9 mouse cellular contexts compared by ENCODE assay signal in the genomic region with DNA sequence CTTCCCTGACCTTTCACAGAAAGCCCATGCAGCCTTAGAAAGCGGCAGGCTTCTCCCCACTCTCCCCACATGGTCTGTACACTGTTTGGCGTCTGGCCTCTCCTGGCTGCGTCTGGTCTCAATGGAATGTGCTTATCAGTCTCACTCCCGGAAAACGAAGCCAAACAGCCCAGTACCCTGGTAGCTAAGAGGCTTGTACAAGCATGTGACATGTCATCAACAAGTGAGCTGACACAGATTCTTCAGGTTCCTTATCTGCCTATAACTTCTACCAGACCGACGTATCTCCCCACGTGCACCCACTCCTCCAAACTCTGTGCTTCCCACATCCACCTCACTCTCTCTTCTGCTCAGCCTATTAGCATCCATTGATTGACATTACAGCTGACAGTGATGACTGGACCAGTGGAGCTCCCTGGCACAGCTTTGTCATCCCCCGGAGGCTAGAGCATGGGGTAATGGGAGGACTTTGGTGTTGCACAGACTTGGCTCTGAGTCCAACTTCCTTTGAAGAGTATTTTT. TPM values are rescaled to one million over a fixed set of nuclear protein-coding genes. Genes with fewer than 3 reads are reported as not detected.
DNase-seq lines count a peak whose midpoint lies in the region; ATAC-seq and TF ChIP-seq lines count a peak whose summit lies in the region.
"Had no signal": no experiment of that assay in that cellular context is flagged by ENCODE, and none has a peak within 500 bp of the region (broad histone marks: within the 10 kb centered on the region; RNA-seq: fewer than 3 reads in every experiment).

No protein-coding gene starts in this region.

- no peaks in the 10 kb centered on the region for H3K9me3 ChIP-seq in intestine, postnatal 0 days (ENCODE audit: control insufficient read depth)
- no peaks in the 10 kb centered on the region for H3K9me3 ChIP-seq in lung, embryonic 15.5 days
- 0 out of 2 replicates have a peak, but pooled peaks cover 3% of the 10 kb centered on the region for H3K9me3 ChIP-seq in hindbrain, embryonic 13.5 days
- H3K9me3 ChIP-seq: midbrain, embryonic 12.5 days had no signal

- intact Hi-C loops in gastrocnemius, adult 2 months (cut with DNase I) = no loop called here
- intact Hi-C loops in left cerebral cortex, postnatal 36 days (cut with DNase I) = no loop called here
- intact Hi-C loops in left cerebral cortex, postnatal 25 days (cut with DNase I) = loop anchor here (10.0 kb wide), 1 partner anchor 459 kb away; no protein-coding TSS in a partner anchor

- WGBS in intestine, postnatal 0 days = 16% methylated on average over 9 of the region's 9 CpGs
- WGBS in lung, embryonic 15.5 days = 4% methylated on average over 9 of the region's 9 CpGs
- 54% methylated on average over 9 of the region's 9 CpGs for WGBS in hindbrain, embryonic 13.5 days

- peak; percentile 74 for DNase-seq in NIH3T3 (ENCODE audit: low read depth)
- DNase-seq in gastrocnemius, adult 2 months = peak; percentile 59
- DNase-seq in left cerebral cortex, postnatal 36 days (ENCODE audit: low spot score in 2 of 2) = no peak
- DNase-seq in left cerebral cortex, postnatal 25 days (ENCODE audit: low spot score in 2 of 2) = no peak

- 0 out of 2 replicates have a peak overlapping the region, but pooled peaks have one; percentile 13 for H3K4me2 ChIP-seq in intestine, postnatal 0 days (replicated peaks; ENCODE audit: low read depth)
- peak overlapping the region; percentile 14; the same call in 1 of the 2 replicates for H3K4me2 ChIP-seq in lung, embryonic 15.5 days
- no peak overlapping the region for H3K4me2 ChIP-seq in hindbrain, embryonic 13.5 days
- H3K4me2 ChIP-seq: midbrain, embryonic 12.5 days had no signal

- no peaks in the 10 kb centered on the region for H3K27me3 ChIP-seq in intestine, postnatal 0 days (replicated peaks; ENCODE audit: control insufficient read depth, insufficient read depth, low read length)
- H3K27me3 ChIP-seq in lung, embryonic 15.5 days = no peaks in the 10 kb centered on the region
- H3K27me3 ChIP-seq in hindbrain, embryonic 13.5 days = no peaks in the 10 kb centered on the region
- H3K27me3 ChIP-seq: midbrain, embryonic 12.5 days had no signal

- TF ChIP-seq CTCF in gastrocnemius, adult 2 months (IDR thresholded peaks at IDR 0.05) = no peak
- TF ChIP-seq CTCF in intestine, postnatal 0 days (IDR thresholded peaks at IDR 0.05; ENCODE audit: low read depth) = no peak

- 0 out of 2 replicates have a peak overlapping the region, but pooled peaks have one; percentile 6 for H3K27ac ChIP-seq in gastrocnemius, adult 2 months
- H3K27ac ChIP-seq in intestine, postnatal 0 days (ENCODE audit: low read depth, low read length) = no peak overlapping the region
- H3K27ac ChIP-seq in lung, embryonic 15.5 days = peak overlapping the region; percentile 63
- H3K27ac ChIP-seq in hindbrain, embryonic 13.5 days = no peak overlapping the region
- H3K27ac ChIP-seq: midbrain, embryonic 12.5 days had no signal

- H3K4me1 ChIP-seq in intestine, postnatal 0 days (replicated peaks; ENCODE audit: control insufficient read depth, insufficient read depth, low read length) = no peaks in the 10 kb centered on the region; the same call in 1 of the 2 replicates
- peaks cover 26% of the 10 kb centered on the region for H3K4me1 ChIP-seq in lung, embryonic 15.5 days
- H3K4me1 ChIP-seq in hindbrain, embryonic 13.5 days (replicated peaks) = 0 out of 2 replicates have a peak, but pooled peaks cover 12% of the 10 kb centered on the region

- H3K36me3 ChIP-seq in intestine, postnatal 0 days (ENCODE audit: control insufficient read depth, insufficient read depth) = no peaks in the 10 kb centered on the region
- H3K36me3 ChIP-seq in lung, embryonic 15.5 days = no peaks in the 10 kb centered on the region
- H3K36me3 ChIP-seq in hindbrain, embryonic 13.5 days = no peaks in the 10 kb centered on the region
- H3K36me3 ChIP-seq: midbrain, embryonic 12.5 days had no signal

- H3K4me3 ChIP-seq in gastrocnemius, adult 2 months = peak overlapping the region; percentile 19; the same call in 1 of the 2 replicates
- no peak overlapping the region for H3K4me3 ChIP-seq in intestine, postnatal 0 days (ENCODE audit: low read depth, low read length)
- H3K4me3 ChIP-seq in lung, embryonic 15.5 days = no peak overlapping the region
- no peak overlapping the region for H3K4me3 ChIP-seq in hindbrain, embryonic 13.5 days
- H3K4me3 ChIP-seq: midbrain, embryonic 12.5 days had no signal

- ATAC-seq in intestine, postnatal 0 days = no peak
- peak; percentile 84 for ATAC-seq in lung, embryonic 15.5 days (ENCODE audit: borderline replicate concordance, extremely low read depth, low FRiP score, low TSS enrichment)
- no peak for ATAC-seq in granulocyte monocyte progenitor cell, adult 5-6 weeks (replicated peaks; ENCODE audit: poor library complexity, severe bottlenecking)
- ATAC-seq in hindbrain, embryonic 13.5 days (ENCODE audit: low FRiP score) = no peak

- no peak overlapping the region for H3K9ac ChIP-seq in intestine, postnatal 0 days (ENCODE audit: low read depth, low read length)
- no peak overlapping the region for H3K9ac ChIP-seq in lung, embryonic 15.5 days
- no peak overlapping the region for H3K9ac ChIP-seq in hindbrain, embryonic 13.5 days
- H3K9ac ChIP-seq: midbrain, embryonic 12.5 days had no signal

RNA-seq across cellular contexts. Expression of a gene that starts 22.9 kb away (rescaled TPM):
- total RNA-seq in gastrocnemius, adult 2 months (2021) = 100 to 1,000 TPM; 189 to 260 TPM
- polyA plus RNA-seq in intestine, postnatal 0 days (2015; fragmentation: Nextera tagmentation; extraction: Ambion mirVana) = 7.4 and 10.8 TPM in 2 replicates
- polyA plus RNA-seq in lung, embryonic 15.5 days (2015; fragmentation: Nextera tagmentation; extraction: Ambion mirVana) = 23.1 and 30.0 TPM in 2 replicates
- 10 to 100 TPM; 12.6 to 15.8 TPM for total RNA-seq in left cerebral cortex, postnatal 36 days (2021)
- total RNA-seq in left cerebral cortex, postnatal 25 days (2021) = 10 to 100 TPM; 11.8 to 12.0 TPM
- not detected in 2 replicates for total RNA-seq in granulocyte monocyte progenitor cell, adult 5-6 weeks (2014; fragmentation: Nextera tagmentation)
- total RNA-seq in granulocyte monocyte progenitor cell, adult 5-6 weeks (2017) = not detected in 2 replicates
- polyA plus RNA-seq in hindbrain, embryonic 13.5 days (2015; fragmentation: Nextera tagmentation; extraction: Ambion mirVana) = 20.5 and 21.5 TPM in 2 replicates

Comparison
In these comparisons a context has a peak if more than half of its experiments do, and no peak if none do; other contexts are left out.
1. DNase-seq: peak in NIH3T3 (single experiment) and gastrocnemius, adult 2 months (single experiment); none in left cerebral cortex, postnatal 36 days (0 of 2) and left cerebral cortex, postnatal 25 days (0 of 2).
2. H3K27ac ChIP-seq: peak in gastrocnemius, adult 2 months (single experiment) and lung, embryonic 15.5 days (single experiment); none in intestine, postnatal 0 days (single experiment) and hindbrain, embryonic 13.5 days (single experiment).
3. RNA of a gene that starts 22.9 kb away (total RNA-seq): 189 to 260 TPM in gastrocnemius, adult 2 months, 12.6 to 15.8 TPM in left cerebral cortex, postnatal 36 days and 11.8 to 12.0 TPM in left cerebral cortex, postnatal 25 days; not detected in granulocyte monocyte progenitor cell, adult 5-6 weeks; every median in the first group is over 10 times any median in the second.